Mouse (Mus musculus) ES-Bruce4 (cell line): ENCODE measurements around the gene Krt35. TPM values are rescaled to one million over a fixed set of nuclear protein-coding genes. Genes with fewer than 3 reads are reported as not detected.

Experiments
- H3K27ac ChIP-seq: 2 replicates; pipeline ENCODE4 v1.5.1; 2012; ENCODE audit warnings: low read length, inconsistent platforms; ENCODE audit not compliant: insufficient read depth
- H3K27me3 ChIP-seq: 2 replicates; pipeline ENCODE4 v1.6.1; 2012; ENCODE audit warnings: mild to moderate bottlenecking, low read length, inconsistent platforms; ENCODE audit not compliant: control insufficient read depth, poor library complexity, insufficient read depth, severe bottlenecking
- H3K36me3 ChIP-seq: 2 replicates; pipeline ENCODE4 v1.6.1; 2012; ENCODE audit warnings: inconsistent platforms, mild to moderate bottlenecking, low read length, moderate library complexity; ENCODE audit not compliant: control insufficient read depth, poor library complexity, insufficient read depth, severe bottlenecking
- H3K4me1 ChIP-seq: one replicate; pipeline ENCODE4 v1.8.1; 2011; ENCODE audit warnings: low read length; ENCODE audit not compliant: control insufficient read depth, insufficient read depth
- H3K4me3 ChIP-seq: 2 replicates; pipeline ENCODE4 v1.5.1; 2011; ENCODE audit warnings: low read depth, mild to moderate bottlenecking, low read length
- H3K9ac ChIP-seq: 2 replicates; pipeline ENCODE4 v1.6.1; 2012; ENCODE audit warnings: low read depth, mild to moderate bottlenecking, inconsistent platforms; ENCODE audit not compliant: poor library complexity, severe bottlenecking
- H3K9me3 ChIP-seq: replicated peaks from 2 replicates; pipeline ENCODE4 v1.6.1; 2012; ENCODE audit warnings: mild to moderate bottlenecking, low read length, inconsistent platforms; ENCODE audit not compliant: control insufficient read depth, poor library complexity, insufficient read depth, severe bottlenecking
- CTCF ChIP-seq: IDR thresholded peaks from one replicate; pipeline ENCODE4 v1.8.1; 2011; ENCODE audit warnings: low read depth, low read length
- EP300 ChIP-seq: IDR thresholded peaks from 2 replicates; pipeline ENCODE4 v1.6.1; 2011; ENCODE audit warnings: low read depth, low read length; ENCODE audit not compliant: insufficient read depth
- POLR2A ChIP-seq: IDR thresholded peaks from one replicate; pipeline ENCODE4 v1.8.1; 2011; ENCODE audit warnings: low read length; ENCODE audit not compliant: insufficient read depth
- polyA plus RNA-seq: library from polyadenylated mRNA; stranded (reverse); fragments of >200 nt; gene quantifications from 2 replicates; pipeline ENCODE4 v1.2.4, GENCODE M21; 2011; ENCODE audit warnings: low read depth; ENCODE audit not compliant: missing spikeins, insufficient read depth, insufficient read length

The Krt35 gene
- polyA plus RNA-seq, 1 experiment, result not detected

GRCm38 (mm10) chr11:100055686-100056655 is 40.1 kb downstream of the Krt35 start:
- Histone ChIP-seq H3K4me3 (no peak overlapping the region), H3K4me1 (no peaks in the 10 kb centered on the region), H3K9ac (no peak overlapping the region), H3K36me3 (no peaks in the 10 kb centered on the region), H3K9me3 (no peaks in the 10 kb centered on the region), H3K27me3 (0 out of 2 replicates have a peak, but pooled peaks cover 1% of the 10 kb centered on the region), H3K27ac (no peak overlapping the region)
- TF ChIP-seq CTCF, result no peak

- Histone ChIP-seq H3K4me1 (no peaks in the 10 kb centered on the region), H3K27me3 (no peaks in the 10 kb centered on the region), H3K4me3 (no peak within 1 kb of the TSS), H3K36me3 (no peaks in the 10 kb centered on the region), H3K27ac (no peak within 1 kb of the TSS), H3K9me3 (no peaks in the 10 kb centered on the region), H3K9ac (no peak within 1 kb of the TSS)
- TF ChIP-seq CTCF, result no peak
- TF ChIP-seq POLR2A, result no peak
- TF ChIP-seq EP300, result no peak
These were observed 45.6 kb downstream of the Krt35 start, which contains the start of gene Krt31 for GRCm38 (mm10) chr11:100050451-100050850. Krt31 (minus strand) TSS chr11:100050551.

- H3K36me3 ChIP-seq, result no peaks in the 10 kb centered on the region
- H3K4me3 ChIP-seq, result no peak overlapping the region
- H3K4me1 ChIP-seq, result no peaks in the 10 kb centered on the region
- no peak overlapping the region for H3K27ac ChIP-seq
- TF ChIP-seq POLR2A, result no peak
- TF ChIP-seq CTCF, result no peak
- no peak for TF ChIP-seq EP300
- no peaks in the 10 kb centered on the region for H3K27me3 ChIP-seq
- no peak overlapping the region for H3K9ac ChIP-seq
- no peaks in the 10 kb centered on the region for H3K9me3 ChIP-seq
These were observed 48.8 kb downstream of the Krt35 start for GRCm38 (mm10) chr11:100047193-100047592.

- no peaks in the 10 kb centered on the region for H3K36me3 ChIP-seq
- H3K27me3 ChIP-seq, result no peaks in the 10 kb centered on the region
- H3K27ac ChIP-seq, result no peak overlapping the region
- H3K9ac ChIP-seq, result no peak overlapping the region
- no peaks in the 10 kb centered on the region for H3K4me1 ChIP-seq
- H3K4me3 ChIP-seq, result no peak overlapping the region
- no peaks in the 10 kb centered on the region for H3K9me3 ChIP-seq
- no peak for TF ChIP-seq CTCF
- no peak for TF ChIP-seq EP300
- TF ChIP-seq POLR2A, result no peak
These were observed 49.7 kb downstream of the Krt35 start for GRCm38 (mm10) chr11:100046303-100046866.

Other genes starting within 250 kb of the Krt35 start
- not detected in 2 replicates for gene Krtap4-16, start 244.6 kb downstream of the Krt35 start, polyA plus RNA-seq
- gene Gm11568, start 238.3 kb downstream of the Krt35 start, polyA plus RNA-seq, result not detected in 2 replicates
- not detected in 2 replicates for gene Gm11559, start 231.8 kb downstream of the Krt35 start, polyA plus RNA-seq
- not detected in 2 replicates for gene Krtap9-1, start 222.9 kb downstream of the Krt35 start, polyA plus RNA-seq
- gene Gm11567, start 217.1 kb downstream of the Krt35 start, polyA plus RNA-seq, result not detected in 2 replicates
- not detected in 2 replicates for gene Krtap31-1, start 188.3 kb downstream of the Krt35 start, polyA plus RNA-seq
- gene Gm11565, start 181.5 kb downstream of the Krt35 start, polyA plus RNA-seq, result not detected in 2 replicates
- not detected in 2 replicates for gene Krtap31-2, start 159.9 kb downstream of the Krt35 start, polyA plus RNA-seq
- not detected in 2 replicates for gene Krtap9-5, start 147.8 kb downstream of the Krt35 start, polyA plus RNA-seq
- gene Krtap29-1, start 117.2 kb downstream of the Krt35 start, polyA plus RNA-seq, result not detected in 2 replicates
- not detected in 2 replicates for gene Krtap16-1, start 109.6 kb downstream of the Krt35 start, polyA plus RNA-seq
- not detected in 2 replicates for gene Krtap17-1, start 102.2 kb downstream of the Krt35 start, polyA plus RNA-seq
- gene Krt33a, start 80.0 kb downstream of the Krt35 start, polyA plus RNA-seq, result not detected in 2 replicates
- not detected in 2 replicates for gene Krt33b, start 66.4 kb downstream of the Krt35 start, polyA plus RNA-seq
- gene Krt34, start 54.7 kb downstream of the Krt35 start, polyA plus RNA-seq, result not detected in 2 replicates
- gene Krt31, start 45.7 kb downstream of the Krt35 start, polyA plus RNA-seq, result not detected in 2 replicates
- gene Krt32, start 8.0 kb downstream of the Krt35 start, polyA plus RNA-seq, result not detected in 2 replicates
- gene Krt36, start 9.4 kb upstream of the Krt35 start, polyA plus RNA-seq, result not detected in 2 replicates
- not detected in 2 replicates for gene Krt13, start 25.3 kb upstream of the Krt35 start, polyA plus RNA-seq
- gene Krt15, start 39.7 kb upstream of the Krt35 start, polyA plus RNA-seq, result 0.37 and 0.41 TPM in 2 replicates
- 83.7 and 93.1 TPM in 2 replicates for gene Krt19, start 52.4 kb upstream of the Krt35 start, polyA plus RNA-seq
- gene Krt9, start 97.0 kb upstream of the Krt35 start, polyA plus RNA-seq, result not detected in 2 replicates
- 1.3 TPM in 1 of 2 replicates, not detected in the other for gene Krt14, start 111.3 kb upstream of the Krt35 start, polyA plus RNA-seq
- 0.99 TPM in 1 of 2 replicates, not detected in the other for gene Krt16, start 152.7 kb upstream of the Krt35 start, polyA plus RNA-seq
- gene Krt17, start 164.8 kb upstream of the Krt35 start, polyA plus RNA-seq, result 10.5 and 11.8 TPM in 2 replicates
- gene Krt42, start 173.6 kb upstream of the Krt35 start, polyA plus RNA-seq, result 20.6 and 21.5 TPM in 2 replicates
- 718 and 769 TPM in 2 replicates for gene Eif1, start 223.6 kb upstream of the Krt35 start, polyA plus RNA-seq
- not detected in 2 replicates for gene Gast, start 238.2 kb upstream of the Krt35 start, polyA plus RNA-seq